Mouse (Mus musculus): ENCODE data around the gene Hyal2.

GRCm38 (mm10) chr9:107521190-107521589 is 46.6 kb upstream of the Hyal2 start:
- TF ChIP-seq CTCF (IDR thresholded peaks at IDR 0.05; ENCODE audit: extremely low read depth, insufficient read depth, low read length), result no peak
- TF ChIP-seq POLR2A (IDR thresholded peaks at IDR 0.05; ENCODE audit: extremely low read depth, insufficient read depth, low read length), result no peak
